Mouse (Mus musculus) gastrocnemius, postnatal 36 days (tissue): ENCODE results near the gene Abhd14b. TPM values are rescaled to one million over a fixed set of nuclear protein-coding genes. Genes with fewer than 3 reads are reported as not detected.
A peak's percentile ranks its signal among the peaks of the same experiment; 100 is the strongest.
"Not testable (repeated sequence)": the region's sequence is repeated elsewhere in the genome, so short reads cannot be mapped to it uniquely, and the experiment has no call there.

Experiments used
- DNase-seq, 2 experiments: peaks; one replicate each; pipeline ENCODE4 v3.0.0; 2022
- intact Hi-C: fragments of 180-260 bp; cut with DNase I; formaldehyde crosslinking; loops from one replicate; pipeline ENCODE4 v1.15.1; 2025
- total RNA-seq, 2 experiments: library from RNA; stranded (reverse); gene quantifications; 2 replicates each; pipeline ENCODE4 v1.2.3; 2021

Gene Abhd14b
- total RNA-seq, 2 experiments from 2014 or later = 3.5 to 4.5 TPM

DNA sequence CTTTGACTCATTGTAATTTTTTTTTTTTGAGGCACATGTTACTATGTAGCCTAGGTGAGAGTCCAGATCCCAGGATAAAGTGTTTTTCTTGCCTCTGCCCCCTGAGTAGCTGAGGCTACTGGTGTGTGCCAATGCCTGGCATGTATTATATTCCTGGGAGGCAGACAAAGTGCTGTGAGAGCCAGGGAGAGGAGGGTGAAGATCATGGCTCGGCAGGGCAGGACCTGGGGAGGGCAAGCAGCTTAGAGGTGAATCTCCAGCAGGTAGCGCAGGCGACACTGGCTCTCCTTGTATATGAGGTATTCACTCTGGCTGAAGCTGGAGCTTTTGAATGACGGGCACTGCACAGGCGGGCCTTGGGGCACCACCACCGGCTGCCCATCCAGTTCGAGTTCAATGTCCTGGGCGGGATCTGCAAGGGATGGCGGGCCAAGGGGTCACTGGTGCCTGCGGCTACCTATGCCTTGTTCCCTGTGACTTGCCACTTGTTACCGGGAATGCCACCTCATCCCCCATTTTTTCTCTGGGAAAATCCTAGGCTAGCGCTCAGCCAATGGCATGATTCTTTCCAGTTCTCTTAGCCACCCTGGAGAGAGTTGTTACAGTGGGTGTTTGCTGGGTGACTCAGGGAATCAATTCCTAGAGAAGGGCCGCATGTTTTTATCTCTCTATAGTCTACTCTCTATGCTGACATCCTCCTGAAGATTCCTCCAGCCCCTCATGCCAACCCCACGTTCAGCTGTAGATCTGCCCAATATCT lies 23.9 kb downstream of the Abhd14b start:
- intact Hi-C loops = no loop called here

DNA sequence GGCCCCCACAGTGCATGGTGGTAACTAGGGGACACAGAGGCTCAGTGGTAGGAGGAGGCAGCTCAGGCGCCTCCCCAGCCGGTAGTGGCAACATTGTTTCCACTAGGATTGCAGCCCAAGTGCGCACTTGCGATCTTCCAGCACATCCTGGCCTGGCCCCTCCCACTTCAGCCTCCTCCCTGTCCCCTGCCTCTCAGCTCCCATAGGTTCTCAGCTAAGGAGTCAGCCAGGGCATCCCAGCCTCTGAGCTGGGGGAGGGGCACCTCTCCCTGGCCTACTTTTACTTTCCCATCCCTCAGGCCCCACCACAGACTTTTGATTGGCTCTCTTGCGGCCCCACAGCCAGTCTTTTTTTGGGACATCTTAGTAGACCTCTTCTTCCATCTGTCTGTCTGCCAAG lies 24.6 kb downstream of the Abhd14b start:
- intact Hi-C loops = no loop called here
- DNase-seq = peak in 1 of 2 experiments; percentile 66

More for the DNA sequence above, 23.9 kb downstream of the Abhd14b start:
- peak in 1 of 2 experiments; percentile 5 for DNase-seq

DNA sequence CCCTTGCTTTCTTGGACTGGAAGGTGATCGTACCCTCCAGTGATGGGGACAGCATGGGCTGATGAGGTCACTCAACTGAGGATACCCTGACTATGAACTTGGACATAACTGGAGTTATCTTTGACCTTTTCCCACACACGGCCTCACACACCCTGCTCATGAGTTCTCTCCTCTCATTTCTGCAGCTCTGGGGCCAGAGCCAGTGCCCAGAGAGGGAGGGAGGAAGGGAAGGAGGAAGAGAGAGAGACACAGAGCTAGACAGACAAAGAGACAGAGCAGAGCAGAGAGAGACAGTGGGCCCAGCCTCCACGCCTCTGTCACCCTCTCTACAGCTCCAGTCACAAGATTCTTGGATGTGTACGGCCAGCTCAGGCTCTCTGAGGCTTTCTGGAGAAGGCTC lies 25.1 kb downstream of the Abhd14b start:
- DNase-seq = peak in 1 of 2 experiments; percentile 5
- intact Hi-C loops = no loop called here

DNA sequence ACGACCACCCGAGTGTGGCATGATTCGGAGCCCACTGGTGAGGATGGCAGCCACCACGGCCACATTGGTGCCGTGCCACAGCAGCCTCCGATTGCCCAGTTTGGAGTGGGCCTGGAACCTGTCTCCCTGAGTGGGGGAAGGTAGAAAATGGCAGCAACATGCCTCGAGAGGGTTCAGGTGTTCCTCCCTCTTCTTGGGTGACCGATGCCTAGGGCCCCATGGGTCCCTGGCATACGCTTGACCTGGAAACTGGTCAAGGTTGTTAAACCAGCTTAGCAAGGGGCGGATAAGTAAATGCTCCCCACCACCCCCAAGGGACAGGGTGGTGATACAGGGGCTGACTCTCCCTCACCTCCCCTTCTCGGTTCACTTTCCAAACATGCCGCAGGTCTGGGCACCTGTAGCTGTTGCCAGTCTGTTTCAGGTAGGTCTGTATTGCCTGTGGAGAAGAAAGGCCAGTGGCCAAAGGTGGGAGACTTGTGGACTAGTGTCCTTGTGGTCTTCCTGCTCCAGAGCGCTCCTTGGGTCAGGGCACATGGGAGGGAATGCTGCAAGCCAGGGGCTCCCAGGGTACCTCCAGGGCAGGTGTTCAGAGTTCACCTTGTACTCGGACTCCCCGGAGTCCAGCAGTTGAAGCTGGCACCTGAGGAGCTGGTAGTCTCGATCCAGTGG lies 26.0 kb downstream of the Abhd14b start:
- DNase-seq = peak; percentile 9 to 23
- intact Hi-C loops = no loop called here

DNA sequence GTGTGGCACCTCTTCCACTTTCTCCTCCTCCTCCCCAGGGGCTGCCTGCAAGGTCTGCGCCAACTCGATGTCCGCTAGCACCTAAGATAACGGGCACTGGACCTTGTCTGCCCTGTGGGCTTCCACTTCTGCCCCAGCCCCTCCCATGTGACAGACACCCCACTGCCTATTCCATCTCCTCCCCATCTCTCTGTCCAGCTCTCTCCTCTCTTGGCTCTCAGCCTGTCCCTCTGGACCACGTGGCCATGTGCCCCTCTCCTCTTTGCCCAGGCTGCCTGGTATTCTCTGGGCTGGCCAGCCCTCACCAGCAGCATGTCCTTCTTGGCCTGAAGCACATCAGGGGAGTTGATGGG lies 26.5 kb downstream of the Abhd14b start:
- intact Hi-C loops = no loop called here
- peak; percentile 5 to 15 for DNase-seq

DNA sequence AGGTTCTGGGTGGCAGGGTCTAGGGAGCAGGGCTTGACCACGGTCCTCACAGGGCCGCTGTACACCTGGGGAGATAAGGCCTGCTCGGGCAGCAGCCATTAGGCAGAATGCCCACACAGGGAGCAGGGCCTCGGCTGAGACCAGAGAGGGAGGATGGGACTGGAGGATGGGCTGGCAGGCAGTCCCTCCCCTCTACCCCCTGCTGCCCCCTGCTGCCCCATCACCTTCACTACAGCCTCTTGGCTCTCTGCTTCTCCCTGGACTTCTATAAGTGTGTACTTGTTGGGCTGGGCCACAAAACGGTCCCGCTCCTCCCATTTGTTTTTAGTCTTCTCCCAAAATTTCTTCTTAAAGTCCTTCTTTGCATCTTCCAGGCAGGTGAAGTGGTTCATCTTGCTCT lies 27.2 kb downstream of the Abhd14b start:
- DNase-seq = peak; percentile 58 to 64
- intact Hi-C loops = no loop called here

DNA sequence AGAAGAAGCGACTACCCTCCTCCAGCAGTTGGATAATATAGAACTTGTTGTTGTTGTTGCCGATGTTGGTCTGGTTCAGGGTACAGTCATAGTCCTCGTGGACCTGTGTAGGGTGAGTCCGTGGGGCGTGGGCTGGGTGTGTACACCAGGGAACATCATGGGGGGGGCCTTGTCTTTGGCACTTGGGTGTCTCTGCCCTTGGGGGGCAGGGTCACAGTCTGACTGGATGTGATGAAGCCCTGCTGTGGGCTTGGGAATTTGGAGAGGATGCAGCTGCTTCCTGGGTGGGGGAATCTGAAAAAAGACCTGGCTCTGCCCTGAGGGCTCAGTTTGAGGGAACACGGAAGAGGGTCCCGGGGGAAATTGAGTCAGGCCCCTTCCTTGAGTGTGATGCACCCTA lies 27.8 kb downstream of the Abhd14b start:
- DNase-seq = peak; percentile 22 to 23
- intact Hi-C loops = loop anchor here (5.0 kb wide), 2 partner anchors 108 to 173 kb away; partner anchors contain the start of gene Dusp7

DNA sequence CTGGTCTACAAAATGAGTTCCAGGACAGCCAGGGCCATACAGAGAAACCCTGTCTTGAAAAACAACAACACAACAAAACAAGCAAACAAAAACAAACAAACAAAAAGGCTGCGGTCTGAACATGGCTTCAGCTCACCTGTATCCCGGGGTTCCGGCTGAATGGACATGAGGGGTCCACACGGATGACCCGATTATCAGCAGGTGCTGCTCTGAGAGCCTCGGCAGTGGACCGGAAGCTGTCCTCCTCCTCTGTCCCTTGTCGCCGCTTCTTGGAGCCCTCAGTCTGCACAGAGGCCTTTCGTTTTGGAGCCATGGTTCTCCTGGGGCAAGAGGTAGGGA lies 28.4 kb downstream of the Abhd14b start, which contains the start of gene Rrp9:
Rrp9 (plus strand) TSS at position 301 of the 339 bp plus-strand sequence.
- intact Hi-C loops = loop anchor here (2.0 to 5.0 kb wide), 4 partner anchors 27 to 187 kb away; partner anchors contain the start of gene Dusp7
- peak in 1 of 2 experiments; percentile 6 for DNase-seq

DNA sequence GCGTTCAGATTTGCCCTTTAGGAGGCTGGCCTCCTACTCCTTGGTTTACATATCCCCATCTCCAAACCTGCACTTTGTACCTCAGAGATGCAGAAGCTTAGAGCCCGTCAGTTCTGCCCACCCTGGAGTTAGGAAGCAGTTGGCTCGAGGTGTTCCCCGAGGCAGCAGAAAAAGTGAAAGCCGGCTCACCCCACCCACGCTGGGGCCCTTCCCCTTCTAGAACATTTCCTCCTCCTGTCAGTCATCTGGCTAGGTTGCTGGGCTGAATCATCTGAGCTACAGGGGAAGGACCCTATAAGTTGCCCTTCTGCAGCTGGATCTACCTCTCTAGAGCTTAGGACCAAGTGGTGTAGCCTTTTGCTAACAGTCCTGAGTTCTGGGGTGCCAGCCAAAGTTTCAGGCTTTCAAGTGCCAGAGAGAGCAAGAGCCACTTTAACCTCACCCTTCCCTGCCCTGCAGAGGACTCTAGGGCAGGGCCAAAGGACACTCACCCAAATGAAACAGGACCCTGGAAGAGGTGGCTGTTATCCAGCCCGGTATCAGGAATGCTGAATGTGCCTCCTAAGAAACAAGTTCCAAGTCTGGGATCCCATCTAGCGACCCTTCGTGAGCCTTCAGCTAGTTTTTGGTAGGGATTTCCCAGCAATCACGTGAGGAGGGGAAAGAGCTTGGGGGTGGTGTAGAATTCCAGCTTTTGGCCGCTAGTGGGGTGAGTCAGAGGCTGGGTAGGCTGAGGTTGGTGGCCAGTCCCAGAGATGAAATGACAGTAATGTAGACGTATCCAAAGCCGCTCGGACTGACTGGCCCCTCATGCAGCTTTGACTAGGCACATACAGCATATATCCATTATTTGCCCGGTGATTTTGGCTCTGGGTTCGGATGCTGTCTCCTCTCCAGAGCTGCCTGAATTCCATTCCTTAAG lies 29.0 kb downstream of the Abhd14b start:
- peak; percentile 64 to 72 for DNase-seq
- intact Hi-C loops = loop anchor here (2.0 to 5.0 kb wide), 4 partner anchors 27 to 187 kb away; partner anchors contain the start of gene Dusp7

DNA sequence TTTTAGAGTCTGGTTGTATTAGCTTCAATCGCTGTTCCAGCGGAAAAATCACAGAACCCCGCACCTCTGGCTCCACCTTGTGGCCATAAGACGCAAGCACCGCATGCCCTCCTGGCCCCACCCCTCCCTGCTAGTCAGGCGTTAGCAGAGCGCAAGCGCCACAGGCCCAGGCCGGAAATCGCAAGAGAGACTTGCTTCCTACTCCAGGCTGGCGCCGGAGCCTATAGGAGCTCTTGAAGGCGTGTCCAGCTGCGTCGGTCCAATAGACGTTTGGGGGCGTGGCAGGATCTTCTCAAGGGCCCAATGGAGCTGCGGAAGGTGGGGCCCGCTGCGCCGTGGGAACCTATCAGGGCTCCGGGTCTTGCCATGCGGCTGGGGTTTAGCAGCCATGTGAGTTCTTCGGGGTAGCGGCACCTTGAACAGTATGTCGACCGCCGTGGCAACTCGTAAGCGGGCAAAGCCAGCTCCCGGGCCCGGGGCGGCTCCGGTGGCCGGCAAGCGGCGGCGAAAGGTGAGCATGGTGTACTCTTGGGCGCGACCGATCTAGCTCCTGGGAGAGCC lies 29.7 kb downstream of the Abhd14b start, which contains the start of gene Parp3:
Parp3 (minus strand) TSS at position 26 of the 561 bp plus-strand sequence.
- intact Hi-C loops = loop anchor here (2.0 to 5.0 kb wide), 4 partner anchors 28 to 188 kb away; partner anchors contain the start of gene Dusp7
- DNase-seq = peak; percentile 98

DNA sequence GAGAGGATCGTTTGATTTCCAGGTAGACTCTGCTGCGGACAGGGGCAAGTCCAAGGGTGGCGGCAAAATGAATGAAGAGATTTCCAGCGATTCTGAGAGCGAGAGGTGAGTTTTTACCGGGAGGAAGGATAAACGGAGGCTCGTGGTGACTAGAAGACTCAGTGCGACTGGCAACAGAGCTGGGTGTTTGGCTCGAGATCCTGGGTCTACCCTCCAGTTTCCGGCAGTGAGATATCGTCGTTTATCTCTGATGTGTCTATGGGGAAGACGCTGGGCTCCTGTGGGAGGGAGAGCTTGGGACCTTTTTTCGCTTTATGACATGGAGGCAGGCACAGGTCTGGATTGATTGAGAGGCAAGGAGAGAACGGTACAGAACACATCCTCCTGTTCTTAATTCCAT lies 30.4 kb downstream of the Abhd14b start:
- DNase-seq = peak; percentile 5 to 12
- intact Hi-C loops = loop anchor here (2.0 to 5.0 kb wide), 4 partner anchors 29 to 189 kb away; partner anchors contain the start of gene Dusp7

DNA sequence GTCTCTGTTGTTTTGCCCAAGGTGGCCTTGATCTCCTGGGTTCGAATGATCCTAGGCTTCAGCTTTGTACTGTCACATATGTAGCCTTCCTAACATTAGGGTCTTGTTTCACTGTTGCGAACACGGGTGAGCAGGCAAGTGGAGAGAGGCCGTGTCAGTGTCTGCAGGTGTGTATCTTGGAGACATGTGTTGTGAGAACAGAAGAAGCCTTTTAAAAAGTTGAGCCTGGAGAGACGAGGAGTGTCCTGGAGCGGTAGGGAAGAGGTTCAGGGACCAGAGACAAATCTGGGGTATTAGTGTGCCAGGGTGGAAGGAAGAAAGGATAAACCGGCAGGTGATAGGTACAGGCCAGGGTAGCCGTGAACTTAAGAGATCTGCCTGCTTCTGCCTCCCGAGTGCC lies 30.8 kb downstream of the Abhd14b start:
- intact Hi-C loops = loop anchor here (5.0 kb wide), 2 partner anchors 111 to 176 kb away; partner anchors contain the start of gene Dusp7
- DNase-seq = peak in 1 of 2 experiments; percentile 1

DNA sequence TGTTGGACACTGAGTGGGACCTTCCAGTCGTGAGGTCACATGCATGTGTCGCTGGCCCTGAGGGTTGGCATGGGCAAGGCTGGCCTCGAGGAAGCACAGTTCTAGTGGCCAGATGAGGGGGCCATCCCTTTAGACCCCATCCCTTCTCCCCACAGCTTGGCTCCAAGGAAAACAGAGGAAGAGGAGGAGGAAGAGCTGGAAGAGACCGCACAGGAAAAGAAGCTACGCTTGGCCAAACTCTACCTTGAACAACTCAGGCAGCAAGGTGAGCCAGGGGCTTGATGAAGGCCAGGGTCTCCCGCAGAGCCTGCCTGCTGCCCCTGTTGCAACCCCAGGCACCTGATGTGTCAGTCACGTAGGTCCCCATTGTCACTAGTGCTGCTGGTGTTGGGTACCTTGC lies 33.3 kb downstream of the Abhd14b start:
- intact Hi-C loops = no loop called here
- peak in 1 of 2 experiments; percentile 0 for DNase-seq

DNA sequence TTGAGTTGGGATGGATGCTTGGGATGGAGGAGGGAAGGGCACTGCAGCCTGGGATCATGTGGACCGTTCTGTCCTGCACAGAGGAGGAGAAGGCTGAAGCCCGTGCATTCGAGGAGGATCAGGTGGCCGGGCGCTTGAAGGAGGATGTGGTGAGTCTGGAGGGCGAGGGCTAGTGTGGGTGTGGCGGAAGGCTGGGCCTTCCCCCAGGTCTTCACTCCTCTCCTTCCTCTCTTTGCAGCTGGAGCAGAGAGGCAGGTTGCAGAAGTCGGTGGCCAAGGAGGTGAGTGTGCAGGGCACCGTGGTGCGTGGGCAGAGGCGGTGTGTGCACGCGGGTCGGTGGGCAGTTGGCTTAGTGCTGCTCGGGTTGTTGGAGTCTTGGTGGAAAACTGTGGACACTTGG lies 33.8 kb downstream of the Abhd14b start:
- DNase-seq = peak in 1 of 2 experiments; percentile 3
- intact Hi-C loops = no loop called here

DNA sequence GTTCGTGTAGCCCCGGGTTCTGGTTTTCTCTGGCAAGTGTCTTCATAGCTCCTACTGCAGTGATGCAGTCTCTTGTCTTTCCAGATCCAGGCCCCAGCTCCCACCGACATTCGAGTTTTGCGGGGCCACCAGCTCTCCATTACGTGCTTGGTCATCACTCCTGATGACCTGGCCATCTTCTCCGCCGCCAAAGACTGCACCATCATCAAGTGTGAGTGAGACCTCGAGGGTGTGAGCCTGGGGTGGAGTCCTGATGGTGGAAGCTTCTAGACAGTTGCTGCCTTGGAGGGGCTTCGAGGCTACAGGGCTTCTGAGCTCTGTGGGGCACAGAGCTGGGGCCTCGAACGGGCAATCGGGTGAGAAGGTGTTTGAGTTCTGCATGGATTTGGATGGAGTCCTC lies 34.4 kb downstream of the Abhd14b start:
- DNase-seq = peak in 1 of 2 experiments; percentile 3
- intact Hi-C loops = no loop called here

DNA sequence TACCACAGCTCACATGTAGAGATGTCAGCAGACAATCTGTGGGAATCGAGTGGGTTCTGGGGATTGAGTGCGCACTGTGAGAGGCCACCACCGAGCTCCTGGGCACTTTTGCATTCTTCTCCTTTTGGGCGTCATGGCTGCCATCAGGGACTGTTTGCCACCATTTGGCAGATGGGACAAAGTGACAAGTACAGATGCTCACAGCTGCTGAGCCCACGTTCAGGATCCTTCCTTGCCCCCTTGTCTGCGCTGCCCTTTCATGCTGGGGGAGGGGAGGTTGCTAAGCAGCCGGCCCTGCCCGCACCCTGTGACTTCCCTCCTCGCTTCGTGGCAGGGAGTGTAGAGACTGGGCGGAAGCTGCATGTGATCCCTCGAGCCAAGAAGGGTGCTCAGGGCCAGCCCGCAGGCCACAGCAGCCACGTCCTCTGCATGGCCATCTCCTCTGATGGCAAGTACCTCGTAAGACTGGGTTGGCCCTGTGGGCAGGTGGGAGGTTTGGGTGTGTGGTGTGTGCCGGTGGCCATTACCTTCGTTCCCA lies 35.4 kb downstream of the Abhd14b start:
- intact Hi-C loops = no loop called here
- peak in 1 of 2 experiments; percentile 2 for DNase-seq

DNA sequence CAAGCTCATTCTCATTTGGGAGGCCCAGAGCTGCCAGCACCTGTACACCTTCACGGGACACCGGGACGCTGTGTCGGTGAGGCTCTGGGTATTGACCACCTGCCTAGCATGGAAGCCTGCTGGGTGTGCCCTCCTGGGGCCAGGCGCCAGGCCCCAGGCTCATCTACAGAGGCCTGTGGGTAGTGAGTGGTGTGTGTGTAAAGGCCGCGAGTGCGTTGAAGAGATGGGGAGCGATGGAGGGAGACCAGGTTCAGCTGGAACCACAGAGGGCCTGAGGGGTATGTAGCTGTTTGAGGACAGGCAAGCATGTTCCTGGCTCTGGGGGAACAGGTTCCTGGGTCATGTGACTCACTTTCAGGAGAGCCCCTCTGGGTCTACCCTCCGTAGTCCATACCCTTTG lies 35.9 kb downstream of the Abhd14b start:
- intact Hi-C loops = no loop called here

DNA sequence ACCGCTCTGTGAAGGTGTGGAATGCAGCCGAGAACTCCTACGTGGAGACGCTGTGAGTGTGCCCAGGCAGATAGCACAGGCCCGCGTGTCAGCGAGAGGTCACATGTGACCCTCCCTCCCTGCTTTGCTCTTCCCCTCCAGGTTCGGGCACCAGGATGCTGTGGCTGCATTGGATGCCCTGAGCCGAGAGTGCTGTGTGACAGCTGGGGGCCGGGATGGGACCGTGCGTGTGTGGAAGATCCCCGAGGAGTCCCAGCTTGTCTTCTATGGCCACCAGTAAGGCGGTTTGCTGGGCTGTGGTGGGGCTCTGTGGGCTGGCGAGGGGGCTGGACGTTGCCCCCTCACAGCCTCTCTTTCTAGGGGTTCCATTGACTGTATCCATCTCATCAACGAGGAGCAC lies 36.3 kb downstream of the Abhd14b start:
- no peak for DNase-seq
- intact Hi-C loops = no loop called here

More for the DNA sequence above, 35.9 kb downstream of the Abhd14b start:
- no peak for DNase-seq

DNA sequence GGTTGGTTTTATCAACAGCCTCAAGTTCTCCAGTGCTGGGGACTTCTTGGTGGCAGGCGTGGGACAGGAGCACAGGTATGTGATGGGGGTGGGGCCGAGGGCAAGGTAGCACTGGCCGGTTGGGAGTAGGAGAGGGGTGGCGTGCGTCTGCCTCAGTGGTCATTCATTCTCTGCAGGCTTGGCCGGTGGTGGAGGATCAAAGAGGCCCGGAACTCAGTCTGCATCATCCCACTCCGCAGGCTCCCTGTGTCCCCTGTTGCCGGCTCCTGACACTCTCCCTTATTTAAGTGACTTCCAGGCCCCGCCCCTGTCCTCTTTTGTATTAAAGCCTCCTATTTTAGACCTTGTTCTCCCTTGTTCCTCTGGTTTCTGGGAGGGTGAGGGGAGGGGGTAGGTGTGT lies 37.8 kb downstream of the Abhd14b start:
- intact Hi-C loops = no loop called here
- no peak for DNase-seq

DNA sequence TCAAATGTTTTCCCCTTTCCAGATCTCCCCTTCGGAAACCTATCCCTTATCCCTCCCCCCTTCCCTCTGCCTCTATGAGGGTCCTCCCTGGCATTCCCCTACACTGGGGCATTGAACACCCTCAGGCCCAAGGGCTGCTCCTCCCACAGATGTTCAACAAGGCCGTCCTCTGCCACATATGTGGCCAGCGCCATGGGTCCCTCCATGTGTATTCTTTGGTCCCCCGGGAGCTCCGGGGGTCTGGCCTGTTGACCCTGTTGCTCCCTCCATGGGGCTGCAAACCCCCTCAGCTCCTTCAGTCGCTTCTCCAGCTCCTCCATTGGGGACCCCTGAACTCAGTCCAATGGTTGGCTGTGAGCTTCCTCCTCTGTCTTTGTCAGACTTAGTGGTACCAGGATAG lies 40.3 kb downstream of the Abhd14b start:
- DNase-seq, intact Hi-C loops: not testable (repeated sequence)
